Mouse (Mus musculus) frontal cortex, postnatal 25 days (tissue): ENCODE measurements at regions not wholly inside any gene's neighbourhood (a gene's known extent, or its start where the extent isn't known, plus 50 kb on each side); places are given as distances from the start of the nearest gene placed in this dataset.
"Not testable (repeated sequence)": the region's sequence is repeated elsewhere in the genome, so short reads cannot be mapped to it uniquely, and the experiment has no call there.

Source experiments
- DNase-seq, 2 experiments: peaks; one replicate each; pipeline ENCODE4 v3.0.0; 2022; ENCODE audit warnings: low spot score in 2 of 2

DNA sequence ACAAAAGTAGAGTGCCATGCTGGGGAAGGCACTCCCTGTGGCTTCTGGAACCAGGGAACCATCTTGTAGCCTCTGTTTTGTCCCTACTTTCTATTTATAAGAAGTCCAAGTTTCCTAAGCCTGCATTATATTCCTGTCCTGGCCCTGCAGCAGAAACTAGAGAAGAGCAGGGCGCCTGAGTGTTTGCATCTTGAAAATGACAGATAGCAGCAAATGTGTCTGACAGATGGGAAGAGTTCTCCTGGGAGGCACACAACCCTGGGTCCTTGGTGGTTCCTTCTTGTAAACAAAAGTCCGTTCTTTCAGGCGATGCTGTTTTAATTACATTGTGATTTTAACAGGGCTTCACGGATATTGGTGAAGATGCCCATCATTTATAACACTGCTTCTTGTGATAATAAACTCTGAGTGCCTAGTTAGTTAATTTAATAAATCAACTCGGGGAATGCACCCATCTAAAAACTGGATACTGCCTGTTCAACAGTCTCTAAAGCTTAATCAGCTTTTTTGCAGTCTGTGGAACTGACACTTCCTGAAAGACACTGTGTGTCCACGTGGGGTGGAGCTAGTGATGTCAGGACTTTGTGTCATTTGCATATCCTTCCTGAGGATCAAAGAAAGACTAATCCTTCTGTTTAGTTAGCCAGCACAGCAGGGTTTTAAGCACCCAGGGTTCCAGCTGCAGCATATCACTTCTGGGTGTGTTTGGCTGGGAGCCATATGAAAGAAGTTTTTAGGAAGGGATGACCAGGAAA, 188.3 kb upstream of the Ccdc54 start:
- no peak for DNase-seq

DNA sequence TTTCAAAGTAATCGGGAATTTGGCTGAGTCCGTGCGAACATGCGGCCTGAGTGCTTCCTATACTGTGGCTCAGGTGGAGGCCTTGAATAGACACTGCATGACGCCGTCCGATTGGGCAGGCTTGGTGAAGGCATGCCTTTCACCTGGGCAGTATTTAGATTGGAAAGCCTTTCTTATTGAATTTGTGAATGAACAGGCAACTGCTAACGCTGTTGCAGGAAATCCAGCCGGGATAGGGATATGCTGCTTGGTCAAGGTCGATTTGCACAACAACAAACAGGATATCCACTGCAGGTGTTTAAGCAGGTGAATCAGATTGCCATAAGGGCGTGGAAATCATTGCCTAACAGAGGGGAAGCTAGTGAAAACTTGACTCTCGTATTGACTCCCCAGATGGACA, 183.7 kb upstream of the Ccdc54 start:
- DNase-seq, result not testable (repeated sequence)

DNA sequence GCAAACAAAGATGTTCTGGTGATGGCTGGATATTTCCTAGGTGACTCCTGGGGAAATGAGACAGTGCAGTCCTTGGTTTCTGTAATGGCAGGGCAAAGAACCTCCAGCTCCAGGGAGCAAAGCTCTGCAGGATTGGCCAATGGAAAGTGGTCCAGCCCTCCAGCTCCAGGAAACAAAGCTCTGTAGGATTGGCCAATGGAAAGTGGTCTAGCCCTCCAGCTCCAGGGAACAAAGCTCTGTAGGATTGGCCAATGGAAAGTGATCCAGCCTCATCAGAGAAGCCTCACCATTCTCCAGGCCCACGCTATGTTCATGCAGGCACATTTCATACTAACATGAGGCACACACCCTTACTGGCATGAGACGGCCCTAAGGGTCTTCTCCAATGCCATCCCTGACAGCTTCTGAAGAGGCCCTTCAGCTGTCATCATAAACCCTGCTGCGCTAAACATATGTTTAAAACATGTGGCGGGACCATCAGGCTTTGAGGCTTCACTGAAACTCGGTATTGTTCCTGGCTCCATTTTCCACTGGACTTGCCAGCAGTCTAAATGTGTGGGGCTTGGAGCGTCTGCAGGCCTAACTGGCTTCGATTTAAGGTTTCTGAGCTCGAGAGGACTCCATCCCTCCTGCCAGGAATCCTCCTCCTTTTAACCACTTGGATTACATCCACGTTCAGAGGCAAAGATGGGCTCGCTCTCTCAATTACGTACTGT, 175.3 kb upstream of the Ccdc54 start:
- no peak for DNase-seq

DNA sequence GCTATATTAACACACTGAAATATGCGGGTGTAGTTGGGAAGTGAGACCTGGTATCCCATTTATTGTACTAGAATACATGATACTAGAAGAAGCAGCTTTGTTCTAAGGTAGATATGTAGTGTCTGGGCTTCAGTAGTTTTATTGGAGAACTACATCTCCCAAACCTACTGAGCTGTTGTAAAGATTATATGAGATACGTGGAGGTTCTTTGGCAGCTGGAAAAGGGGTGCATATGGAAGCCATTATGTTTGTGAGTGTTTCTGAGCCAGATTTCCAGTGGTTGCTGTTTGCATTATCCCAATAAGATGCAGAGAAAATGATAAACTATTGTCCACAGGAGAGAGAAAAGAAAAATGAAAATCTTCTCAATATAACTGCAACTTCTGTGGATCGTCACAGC, 171.1 kb upstream of the Ccdc54 start:
- no peak for DNase-seq

DNA sequence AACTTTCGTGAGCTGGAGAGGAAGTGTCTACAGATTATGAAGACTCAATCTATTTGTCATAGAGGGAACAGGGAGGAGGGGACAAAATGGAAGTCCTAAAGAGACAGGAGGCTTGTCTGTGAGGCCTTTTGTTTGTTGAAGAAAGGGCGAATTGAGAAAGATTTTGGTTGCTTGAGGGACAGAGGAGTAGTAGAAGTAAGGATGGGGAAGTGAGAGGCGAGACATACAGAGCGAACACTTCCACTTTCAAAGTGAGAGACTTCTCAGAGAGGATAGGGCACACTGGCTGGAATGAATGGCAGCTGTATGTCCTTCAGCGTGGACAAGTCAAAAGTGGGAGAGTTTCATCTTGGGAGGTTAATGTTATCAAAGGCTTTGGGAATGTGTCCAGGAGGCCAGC, 169.0 kb upstream of the Ccdc54 start:
- DNase-seq, result no peak

DNA sequence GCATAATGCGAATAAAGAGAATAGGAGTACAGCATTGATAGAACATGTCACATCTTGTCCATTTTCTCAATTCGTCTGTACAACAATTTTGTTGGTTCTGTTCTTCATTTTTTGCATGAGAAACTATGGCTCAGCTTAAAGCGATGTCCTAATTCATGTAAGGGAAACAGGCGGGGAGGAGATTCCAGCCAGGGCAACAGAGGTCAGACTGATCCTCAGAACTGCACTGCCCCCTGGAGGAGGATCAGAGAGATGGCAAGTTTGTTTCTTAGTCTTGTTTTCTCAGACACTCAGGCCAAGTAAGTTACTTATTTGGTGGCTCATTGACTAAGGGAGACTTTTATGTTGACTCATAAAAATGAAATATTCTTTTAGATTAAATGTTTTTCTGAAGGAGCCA, 165.7 kb upstream of the Ccdc54 start:
- DNase-seq, result no peak

DNA sequence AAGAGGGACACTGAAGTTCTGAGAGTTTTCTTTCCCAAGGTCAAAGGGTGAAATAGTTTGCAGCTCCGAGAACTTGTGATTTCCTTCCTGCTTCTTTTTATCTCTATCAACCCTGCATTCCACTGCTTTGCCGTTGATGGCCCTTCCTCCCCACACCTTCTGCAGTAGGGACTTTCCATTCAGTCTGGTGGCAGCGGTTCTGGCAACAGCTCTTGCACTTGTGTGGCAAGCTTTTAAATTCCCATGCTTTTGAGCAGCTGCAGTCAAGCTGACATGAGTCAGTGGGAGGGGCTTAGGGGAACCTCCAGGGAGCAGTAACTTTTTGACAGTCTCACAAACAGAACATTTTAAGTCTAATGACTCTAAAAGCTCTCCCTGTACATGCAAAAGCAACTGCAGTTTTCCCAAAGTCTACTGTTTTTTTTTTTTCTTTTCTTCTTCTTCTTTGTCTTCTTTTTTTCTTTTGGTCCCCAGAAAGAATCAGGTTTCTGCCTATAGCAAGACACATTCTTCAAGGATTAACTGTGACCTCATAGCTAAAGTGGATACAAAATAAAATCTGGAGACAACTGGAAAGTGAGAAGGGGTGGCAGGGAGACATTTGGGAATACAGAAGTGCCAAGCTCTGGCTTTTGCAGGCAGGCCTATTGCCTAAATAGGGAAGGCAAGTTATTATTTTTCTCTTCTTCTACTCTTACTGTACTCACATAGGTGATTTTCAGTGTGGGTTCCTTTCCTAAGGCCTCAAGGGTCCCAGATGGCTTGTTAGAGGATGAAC, 162.8 kb upstream of the Ccdc54 start:
- no peak for DNase-seq

DNA sequence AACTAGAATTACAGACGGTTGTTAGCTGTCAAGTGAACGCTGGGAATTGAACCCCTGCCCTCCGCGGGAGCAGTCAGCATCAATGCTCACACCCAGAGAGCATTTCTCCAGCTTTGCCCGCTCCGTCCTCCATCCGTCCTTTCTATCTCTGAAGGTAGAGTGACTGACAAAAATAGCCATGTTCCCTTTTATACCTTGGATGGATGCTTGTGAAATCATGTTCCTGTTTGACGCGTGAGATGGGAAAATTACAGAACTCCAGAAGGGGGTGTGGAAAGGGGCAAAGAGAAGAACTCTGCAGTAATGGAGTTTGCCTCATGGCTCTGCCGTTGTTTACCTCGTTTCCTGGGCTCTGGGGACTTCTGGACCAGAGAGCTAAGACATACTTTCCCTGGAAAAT, 162.1 kb upstream of the Ccdc54 start:
- no peak for DNase-seq

DNA sequence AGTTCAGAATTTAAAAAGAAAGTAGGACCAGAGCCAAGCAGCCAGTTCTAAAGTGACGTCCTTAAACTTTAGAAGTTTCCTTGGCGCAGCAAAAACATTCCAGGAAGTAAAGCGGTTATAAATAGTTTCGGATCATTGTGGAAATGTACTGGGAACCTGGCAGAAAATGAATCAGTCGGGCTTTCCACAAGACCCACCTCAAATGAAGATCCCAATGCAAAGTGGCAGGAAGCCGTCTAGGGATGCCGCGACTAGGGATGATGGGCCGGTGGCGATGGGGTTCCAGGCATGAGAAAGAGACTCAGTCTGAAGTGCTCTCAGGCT, 161.3 kb upstream of the Ccdc54 start:
- DNase-seq, result no peak

DNA sequence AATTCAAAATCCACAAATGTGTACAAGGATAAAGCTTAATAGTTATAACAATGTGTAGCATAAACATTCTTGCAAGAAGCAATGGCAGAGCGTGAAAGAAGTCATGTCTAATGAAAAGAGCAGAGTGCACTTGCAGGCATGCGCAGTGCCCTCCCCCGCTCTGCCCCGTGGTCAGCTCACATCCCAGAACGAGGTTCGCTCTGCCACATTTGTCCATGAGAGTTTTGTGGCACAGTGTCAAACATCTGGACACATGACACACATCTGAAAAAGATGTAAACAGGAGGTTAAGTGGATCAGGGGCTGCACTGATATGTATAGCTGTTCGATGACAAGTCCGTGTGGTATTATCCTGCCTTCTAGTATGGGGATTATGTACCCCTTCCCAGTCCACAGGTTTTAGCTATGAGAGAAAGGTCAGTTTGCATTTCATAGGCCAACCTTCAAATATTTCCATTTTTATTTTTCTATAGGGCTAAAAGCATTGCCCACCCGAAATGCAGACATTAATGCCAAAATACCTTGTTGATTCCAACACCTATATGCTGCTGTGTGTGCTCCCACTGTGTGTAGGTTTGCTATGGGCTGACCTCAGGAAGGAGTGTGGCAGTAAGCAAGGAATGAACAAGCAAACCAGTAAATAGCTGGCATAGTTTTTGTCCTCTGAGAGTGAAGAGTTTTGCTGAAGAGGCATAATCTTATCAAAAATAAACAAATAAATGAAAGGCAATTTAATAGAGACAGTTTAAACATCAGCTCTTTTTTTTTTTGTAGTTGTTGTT, 160.7 kb upstream of the Ccdc54 start:
- DNase-seq, result no peak

DNA sequence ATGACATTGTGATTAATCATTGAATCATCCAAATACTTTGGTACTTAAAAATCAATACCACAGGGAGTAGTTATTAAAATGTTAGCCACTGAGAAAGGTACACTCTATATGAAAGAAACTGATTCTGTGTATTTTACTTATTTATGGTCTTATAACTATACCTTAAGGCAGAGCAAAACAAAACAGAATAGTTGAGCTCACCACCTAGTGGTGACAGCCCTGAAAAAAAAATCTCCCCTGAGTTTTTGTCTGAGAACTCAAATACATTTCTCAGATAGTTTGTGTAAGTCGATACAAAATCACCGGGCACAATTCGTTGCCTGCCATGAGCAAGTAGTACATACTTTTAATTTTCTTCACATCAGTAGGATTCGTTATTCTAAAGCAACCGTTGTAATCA, 156.7 kb upstream of the Ccdc54 start:
- DNase-seq, result no peak

DNA sequence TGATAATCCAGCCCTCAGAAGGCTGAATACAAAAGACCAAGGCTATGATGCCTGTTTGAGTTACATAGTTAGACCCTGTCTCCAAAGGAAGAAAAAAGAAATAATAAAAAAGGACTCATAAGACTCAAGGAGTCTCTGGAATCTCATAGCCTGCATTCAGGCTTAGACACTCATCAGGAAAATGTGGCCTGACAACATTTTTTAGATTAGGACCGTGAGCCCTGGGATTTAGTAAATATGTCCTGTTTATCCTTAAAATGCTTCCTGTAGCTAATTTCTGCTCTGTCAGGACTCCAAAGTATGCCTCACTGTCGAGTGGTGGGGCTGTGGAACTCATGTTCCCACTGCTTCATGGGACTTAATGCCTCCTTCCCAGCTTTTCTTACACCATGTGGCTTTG, 154.8 kb upstream of the Ccdc54 start:
- no peak for DNase-seq

DNA sequence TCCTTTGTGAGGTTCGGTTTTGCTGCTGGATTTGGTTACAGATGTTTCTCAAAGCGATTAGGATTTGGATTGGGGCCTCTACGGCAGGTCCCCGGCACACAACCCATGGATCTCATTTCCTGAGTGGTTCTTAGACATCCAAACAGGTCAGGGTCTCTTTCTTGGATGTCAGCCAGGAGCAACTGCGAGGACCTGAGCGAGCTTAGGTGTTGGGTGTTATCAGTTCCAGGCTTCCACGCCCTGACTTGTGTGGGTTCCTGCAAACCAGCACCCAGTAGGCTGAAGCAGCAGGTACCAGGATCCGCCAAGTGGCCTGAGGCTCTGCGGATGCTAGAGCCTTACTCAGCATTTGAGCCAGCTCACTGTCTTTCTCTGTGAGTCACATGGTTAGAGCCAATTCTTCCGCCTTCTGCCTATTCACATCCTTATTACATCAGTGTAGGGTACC, 146.5 kb upstream of the Ccdc54 start:
- DNase-seq, result no peak

DNA sequence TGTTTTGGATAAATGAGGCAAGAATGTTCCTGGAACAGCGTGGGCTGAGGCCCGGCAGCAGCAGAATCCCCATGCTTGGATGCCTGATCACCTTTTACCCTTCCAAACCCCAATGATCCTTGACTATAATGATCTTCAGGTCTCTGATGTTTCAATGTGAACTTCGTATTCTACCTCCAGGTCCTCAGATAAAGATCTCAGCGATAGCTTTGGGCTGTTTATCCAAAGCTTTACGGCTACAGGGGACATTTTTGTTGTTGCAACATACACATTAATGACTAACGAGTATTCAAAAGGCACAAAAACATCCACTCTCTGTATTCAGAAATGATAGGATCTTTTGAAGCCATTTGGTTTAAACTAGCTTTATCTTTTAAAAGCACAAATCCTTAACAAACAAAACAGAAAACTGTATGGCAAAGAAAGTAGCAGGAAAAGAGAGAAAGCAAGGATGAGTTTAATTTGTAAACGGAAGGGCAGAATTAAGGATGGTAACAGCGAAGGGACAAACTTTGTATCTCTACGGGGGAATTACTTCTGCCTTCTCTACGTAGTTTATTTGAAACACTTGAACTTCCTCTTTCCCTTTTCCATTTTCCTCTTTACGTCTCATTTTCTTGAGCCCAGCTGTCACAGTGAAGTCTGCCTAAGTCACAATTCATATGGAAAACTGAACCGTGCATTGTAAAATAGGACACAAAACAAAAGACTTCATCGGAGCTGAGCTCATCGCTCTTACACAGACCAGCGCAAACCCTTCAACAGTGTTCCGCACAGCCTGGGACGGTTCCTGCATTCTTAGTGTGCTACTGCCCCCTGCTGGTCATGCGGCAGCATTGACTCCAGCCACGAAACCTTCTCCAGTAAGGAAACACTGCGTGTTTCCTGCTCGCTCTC, 145.4 kb upstream of the Ccdc54 start:
- DNase-seq, result peak; percentile 62 to 87

DNA sequence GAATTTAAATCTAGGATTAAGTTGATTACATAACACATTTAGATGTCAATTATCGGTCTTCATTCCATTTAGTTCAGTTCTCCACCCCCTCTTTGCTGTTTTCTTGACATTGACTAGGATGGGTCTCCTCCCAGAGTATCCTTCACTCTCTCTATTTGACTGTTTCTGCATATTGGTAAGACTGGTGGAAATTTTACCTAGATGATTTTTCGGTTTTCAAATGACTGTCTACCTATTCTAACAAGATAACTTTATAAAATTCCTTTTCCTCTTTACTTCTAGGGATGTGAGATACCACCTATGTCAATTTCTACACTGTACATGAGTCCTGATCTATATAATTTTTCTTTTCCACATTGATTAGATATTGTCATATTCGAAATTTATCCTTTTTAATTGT, 142.4 kb upstream of the Ccdc54 start:
- no peak for DNase-seq

DNA sequence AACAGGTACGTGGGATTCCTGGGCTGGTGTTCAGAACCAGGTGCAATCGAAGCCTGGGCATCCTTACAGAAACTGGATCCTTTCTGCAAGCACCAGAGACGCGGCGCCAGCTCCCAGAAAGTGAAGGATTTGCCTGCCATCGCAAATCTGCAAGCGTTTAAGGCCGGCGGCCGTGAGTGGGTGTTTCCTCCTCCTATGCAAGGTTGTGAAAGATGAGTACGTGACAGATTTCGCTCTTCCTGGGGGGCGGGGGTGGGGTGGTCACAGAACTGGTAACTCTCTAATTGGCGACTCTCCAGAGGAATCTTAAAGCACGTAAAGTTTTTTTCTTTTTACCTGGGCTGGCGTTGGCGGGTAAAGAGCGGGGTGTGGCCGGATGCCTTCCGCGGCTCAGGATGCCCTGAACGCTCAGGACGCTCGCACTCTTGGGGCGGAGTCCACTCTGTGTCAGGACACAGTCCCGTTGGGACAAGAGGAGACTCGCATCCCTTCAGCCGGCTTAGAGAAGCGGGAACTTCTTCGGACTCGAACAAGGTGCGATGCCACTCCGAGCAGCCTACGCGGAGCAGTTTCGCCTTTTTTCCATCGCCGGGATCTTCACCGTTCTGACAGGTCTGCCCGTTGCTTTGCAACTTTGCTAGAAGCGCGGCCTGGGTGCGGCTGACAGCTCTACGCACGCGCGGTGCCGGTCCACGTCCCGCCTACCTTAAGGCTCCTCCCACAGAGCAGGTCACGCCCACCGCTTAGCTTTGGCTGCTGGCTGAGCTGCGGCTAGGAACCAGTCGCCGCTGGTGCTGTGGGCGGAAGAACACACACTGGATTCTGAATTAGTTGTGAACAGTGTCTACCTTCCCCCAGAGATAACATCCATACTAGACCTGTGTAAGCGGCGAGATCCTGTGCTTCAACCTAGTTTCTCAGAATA, 141.4 kb upstream of the Ccdc54 start:
- peak; percentile 64 to 75 for DNase-seq

DNA sequence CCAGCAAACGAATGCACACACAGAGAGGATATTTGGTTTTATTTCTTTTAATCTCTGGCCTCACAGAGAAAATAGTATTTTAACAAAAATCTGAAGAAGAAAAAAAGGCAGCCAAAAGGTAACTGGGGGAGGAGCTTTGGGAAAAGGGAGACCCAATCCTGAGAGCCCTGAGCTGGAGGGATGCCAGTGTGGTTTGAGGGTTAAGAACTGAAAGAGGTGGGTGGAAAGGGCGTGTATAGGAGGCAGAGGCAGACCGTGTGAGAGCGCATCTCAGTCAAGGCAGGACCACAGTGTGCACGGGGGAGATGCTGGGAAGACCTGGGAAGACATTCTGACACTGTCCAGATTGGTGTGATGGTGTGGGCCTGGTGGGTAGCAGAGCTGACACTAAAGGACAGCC, 138.4 kb upstream of the Ccdc54 start:
- DNase-seq, result no peak

DNA sequence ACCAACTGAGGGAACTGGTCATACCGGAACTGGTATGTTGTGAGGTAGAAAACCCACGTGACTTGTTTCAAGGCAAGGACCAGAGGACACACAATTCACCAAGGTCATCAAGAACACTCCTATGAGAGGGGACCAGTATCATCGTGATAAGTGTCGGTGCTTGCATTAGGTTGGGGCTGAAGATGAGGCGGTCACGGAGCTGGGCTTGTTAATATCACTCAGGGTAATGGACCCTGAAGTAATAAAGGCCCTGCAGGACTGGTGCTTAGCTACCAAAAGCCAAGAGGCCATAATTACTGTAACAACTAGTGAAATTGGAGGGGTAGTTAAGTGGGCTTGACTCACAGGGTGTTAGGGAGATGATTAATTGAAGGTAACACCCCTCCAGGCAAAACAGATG, 132.2 kb upstream of the Ccdc54 start:
- DNase-seq, result no peak

DNA sequence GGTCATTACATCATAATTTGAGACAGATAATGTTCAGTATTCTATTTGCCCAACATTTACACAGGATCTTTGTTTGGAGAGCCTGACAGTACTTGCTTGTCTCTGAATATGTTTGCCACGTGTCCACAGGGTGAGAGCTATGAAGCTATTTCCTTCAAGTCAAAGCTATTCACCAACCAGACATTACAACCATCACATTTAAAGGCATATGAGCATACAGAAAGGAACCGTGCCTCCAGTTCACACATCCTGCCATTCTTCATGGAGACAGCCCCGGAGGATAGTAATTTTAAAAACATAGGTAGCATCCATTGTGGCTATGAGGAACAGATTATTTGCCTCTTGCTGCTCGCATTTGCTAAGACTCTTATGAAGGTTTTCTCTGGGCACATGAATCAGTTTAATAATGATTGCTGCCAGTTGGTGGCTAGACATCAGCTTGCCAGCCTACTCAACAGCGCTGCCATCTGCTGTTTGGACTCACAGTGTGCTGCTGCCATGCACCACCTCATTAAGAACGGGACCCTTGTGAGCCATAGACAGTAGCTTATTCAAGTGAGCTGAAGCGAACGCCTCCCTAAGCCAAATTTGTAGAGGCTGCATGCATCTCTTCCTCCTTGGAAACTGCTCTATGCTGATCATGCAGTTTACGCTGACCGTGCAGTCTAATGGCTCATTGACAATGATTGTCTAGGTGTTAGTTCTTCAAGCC, 126.5 kb upstream of the Ccdc54 start:
- no peak for DNase-seq
